Mouse (Mus musculus) intestine, embryonic 16.5 days (tissue): ENCODE data around the gene Gm49450. TPM values are rescaled to one million over a fixed set of nuclear protein-coding genes. Genes with fewer than 3 reads are reported as not detected.

Experiments used
- ATAC-seq: fragments of 200-750 bp; cut with Nextera tagmentation; 2 replicates; pipeline ENCODE4 v1.8.0; 2017; ENCODE audit warnings: moderate TSS enrichment, moderate library complexity
- H3K27ac ChIP-seq: fragments of 300-500 bp; sonication (generic); 2 replicates; pipeline ENCODE4 v1.5.1; 2014; ENCODE audit warnings: mild to moderate bottlenecking, low read length
- H3K27me3 ChIP-seq: fragments of 300-500 bp; sonication (generic); replicated peaks from 2 replicates; pipeline ENCODE4 v1.6.1; 2014; ENCODE audit warnings: low read length, control low read depth, mixed read lengths; ENCODE audit not compliant: control insufficient read depth, insufficient read depth
- H3K36me3 ChIP-seq: fragments of 300-500 bp; sonication (generic); 2 replicates; pipeline ENCODE4 v1.6.1; 2014; ENCODE audit warnings: low read length, control low read depth; ENCODE audit not compliant: control insufficient read depth, insufficient read depth
- H3K4me1 ChIP-seq: fragments of 300-500 bp; sonication (generic); 2 replicates; pipeline ENCODE4 v1.6.1; 2014; ENCODE audit warnings: low read length, control low read depth, mixed read lengths; ENCODE audit not compliant: control insufficient read depth, insufficient read depth
- H3K4me2 ChIP-seq: fragments of 300-500 bp; sonication (generic); 2 replicates; pipeline ENCODE4 v1.6.1; 2014; ENCODE audit warnings: low read depth, low read length, control low read depth
- H3K4me3 ChIP-seq: fragments of 300-500 bp; sonication (generic); 2 replicates; pipeline ENCODE4 v1.5.1; 2014; ENCODE audit warnings: mild to moderate bottlenecking, low read length
- H3K9ac ChIP-seq: fragments of 300-500 bp; sonication (generic); 2 replicates; pipeline ENCODE4 v1.6.1; 2014; ENCODE audit warnings: low read depth, low read length
- H3K9me3 ChIP-seq: fragments of 300-500 bp; sonication (generic); 2 replicates; pipeline ENCODE4 v1.6.1; 2016; ENCODE audit warnings: low read length, control low read depth; ENCODE audit not compliant: control insufficient read depth
- WGBS: fragments of 180-500 bp; shearing (Covaris S2); extraction: QIAGEN DNeasy Blood & Tissue Kit; methylation state at CpG from one replicate; pipeline ENCODE4 v1.1.7; 2014; 5-methylcytosine and 5-hydroxymethylcytosine counted together
- polyA plus RNA-seq: library from polyadenylated mRNA; unstranded; fragments of >200 nt; fragmentation: Nextera tagmentation; extraction: Ambion mirVana; gene quantifications from 2 replicates; pipeline ENCODE4 v1.2.1, GENCODE M21; 2015

The Gm49450 gene
- polyA plus RNA-seq, 1 experiment from 2014 or later = not detected

- Histone ChIP-seq H3K36me3 (no peaks in the 10 kb centered on the region), H3K27ac (no peak within 1 kb of the TSS), H3K9me3 (no peaks in the 10 kb centered on the region), H3K4me3 (peak within 1 kb of the TSS; percentile 30), H3K4me2 (peak within 1 kb of the TSS; percentile 47), H3K9ac (no peak within 1 kb of the TSS; the same call in 1 of the 2 replicates), H3K4me1 (peaks cover 24% of the 10 kb centered on the region), H3K27me3 (peaks cover 58% of the 10 kb centered on the region)
- WGBS = under 1% methylated on average over 41 of the region's 41 CpGs
- no peak for ATAC-seq
Observed at GRCm38 (mm10) chr15:98897928-98898800, 55.2 kb downstream of the Gm49450 start, which contains the start of gene Dhh. TSS of gene Dhh (minus strand) at chr15:98898540.

GRCm38 (mm10) chr15:98897495-98897894, 55.9 kb downstream of the Gm49450 start:
- H3K4me1 ChIP-seq = peaks cover 24% of the 10 kb centered on the region
- H3K9ac ChIP-seq = no peak overlapping the region
- no peaks in the 10 kb centered on the region for H3K36me3 ChIP-seq
- no peaks in the 10 kb centered on the region for H3K9me3 ChIP-seq
- H3K27ac ChIP-seq = no peak overlapping the region
- peak overlapping the region; percentile 47 for H3K4me2 ChIP-seq
- H3K4me3 ChIP-seq = peak overlapping the region; percentile 30
- H3K27me3 ChIP-seq = peaks cover 60% of the 10 kb centered on the region
- 3% methylated on average over 10 of the region's 10 CpGs for WGBS
- no peak for ATAC-seq

GRCm38 (mm10) chr15:98895635-98896589, 57.4 kb downstream of the Gm49450 start:
- ATAC-seq = peak; percentile 15; the same call in 1 of the 2 replicates
- WGBS = 6% methylated on average over 41 of the region's 41 CpGs
- H3K9ac ChIP-seq = peak overlapping the region; percentile 60
- H3K27me3 ChIP-seq = peaks cover 62% of the 10 kb centered on the region
- H3K36me3 ChIP-seq = no peaks in the 10 kb centered on the region
- peaks cover 24% of the 10 kb centered on the region for H3K4me1 ChIP-seq
- peak overlapping the region; percentile 52 for H3K4me2 ChIP-seq
- H3K9me3 ChIP-seq = no peaks in the 10 kb centered on the region
- H3K27ac ChIP-seq = 0 out of 2 replicates have a peak overlapping the region, but pooled peaks have one; percentile 19
- peak overlapping the region; percentile 35 for H3K4me3 ChIP-seq

GRCm38 (mm10) chr15:98894746-98895634, 58.4 kb downstream of the Gm49450 start:
- H3K4me2 ChIP-seq = peak overlapping the region; percentile 99
- no peak for ATAC-seq
- 4% methylated on average over 38 of the region's 38 CpGs for WGBS
- no peaks in the 10 kb centered on the region for H3K36me3 ChIP-seq
- peaks cover 62% of the 10 kb centered on the region for H3K27me3 ChIP-seq
- H3K4me1 ChIP-seq = peaks cover 24% of the 10 kb centered on the region
- peak overlapping the region; percentile 60 for H3K9ac ChIP-seq
- H3K27ac ChIP-seq = 0 out of 2 replicates have a peak overlapping the region, but pooled peaks have one; percentile 19
- H3K9me3 ChIP-seq = no peaks in the 10 kb centered on the region
- peak overlapping the region; percentile 62 for H3K4me3 ChIP-seq

GRCm38 (mm10) chr15:98893940-98894745, 59.2 kb downstream of the Gm49450 start, which contains the start of gene Rhebl1:
TSS of gene Rhebl1 (minus strand) at chr15:98894540.
- ATAC-seq = 0 out of 2 replicates have a peak, but pooled peaks have one; percentile 15
- Histone ChIP-seq H3K9ac (peak within 1 kb of the TSS; percentile 70), H3K27ac (no peak within 1 kb of the TSS), H3K27me3 (peaks cover 58% of the 10 kb centered on the region), H3K4me3 (peak within 1 kb of the TSS; percentile 62), H3K36me3 (no peaks in the 10 kb centered on the region), H3K4me1 (peaks cover 24% of the 10 kb centered on the region), H3K4me2 (peak within 1 kb of the TSS; percentile 99), H3K9me3 (no peaks in the 10 kb centered on the region)
- WGBS = under 1% methylated on average over 77 of the region's 77 CpGs

- no peak overlapping the region for H3K4me2 ChIP-seq
- no peak for ATAC-seq
- peaks cover 22% of the 10 kb centered on the region for H3K4me1 ChIP-seq
- peaks cover 49% of the 10 kb centered on the region for H3K27me3 ChIP-seq
- H3K9ac ChIP-seq = no peak overlapping the region
- 62% methylated on average over 4 of the region's 4 CpGs for WGBS
- H3K27ac ChIP-seq = no peak overlapping the region
- no peak overlapping the region for H3K4me3 ChIP-seq
- H3K9me3 ChIP-seq = no peaks in the 10 kb centered on the region
- no peaks in the 10 kb centered on the region for H3K36me3 ChIP-seq
Observed at GRCm38 (mm10) chr15:98893036-98893435, 60.3 kb downstream of the Gm49450 start.

GRCm38 (mm10) chr15:98891907-98892606, 61.3 kb downstream of the Gm49450 start:
- ATAC-seq = peak; percentile 68
- H3K27me3 ChIP-seq = peaks cover 39% of the 10 kb centered on the region
- no peak overlapping the region for H3K27ac ChIP-seq
- H3K9ac ChIP-seq = no peak overlapping the region
- H3K4me1 ChIP-seq = peaks cover 16% of the 10 kb centered on the region
- H3K36me3 ChIP-seq = no peaks in the 10 kb centered on the region
- 37% methylated on average over 6 of the region's 6 CpGs for WGBS
- H3K9me3 ChIP-seq = no peaks in the 10 kb centered on the region
- H3K4me3 ChIP-seq = no peak overlapping the region
- no peak overlapping the region for H3K4me2 ChIP-seq
